Mouse (Mus musculus): ENCODE results near the gene Cep83.

- TF ChIP-seq CTCF (IDR thresholded peaks at IDR 0.05; ENCODE audit: low read depth): no peak
- TF ChIP-seq EP300 (IDR thresholded peaks at IDR 0.05; ENCODE audit: low read depth): no peak
Measured at GRCm38 (mm10) chr10:94818127-94818526, 129.7 kb downstream of the Cep83 start.
